Mouse (Mus musculus) liver, adult 2 months (tissue): ENCODE data around the gene Ddx60. TPM values are rescaled to one million over a fixed set of nuclear protein-coding genes. Genes with fewer than 3 reads are reported as not detected.

Experiments
- DNase-seq: peaks from one replicate; pipeline ENCODE4 v3.0.0-alpha.2; 2011; ENCODE audit warnings: low read depth, low spot score; ENCODE audit errors: extremely low read depth
- H3K27ac ChIP-seq: fragments of 200-500 bp; replicated peaks from 2 replicates; pipeline ENCODE4 v1.5.1; 2012; ENCODE audit warnings: low read depth, mild to moderate bottlenecking, control low read depth, inconsistent platforms, low read length; ENCODE audit not compliant: insufficient read depth
- H3K27me3 ChIP-seq: fragments of 200-500 bp; 2 replicates; pipeline ENCODE4 v1.6.1; 2012; ENCODE audit warnings: mild to moderate bottlenecking, moderate library complexity, low read length, inconsistent platforms; ENCODE audit not compliant: control insufficient read depth, insufficient read depth
- H3K36me3 ChIP-seq: fragments of 200-500 bp; 2 replicates; pipeline ENCODE4 v1.6.1; 2012; ENCODE audit warnings: low read length, inconsistent platforms; ENCODE audit not compliant: control insufficient read depth, insufficient read depth
- H3K4me1 ChIP-seq: fragments of 200-500 bp; 2 replicates; pipeline ENCODE4 v1.6.1; 2011; ENCODE audit warnings: low read length; ENCODE audit not compliant: control insufficient read depth, insufficient read depth
- H3K4me3 ChIP-seq: fragments of 200-500 bp; 2 replicates; pipeline ENCODE4 v1.5.1; 2011; ENCODE audit warnings: low read depth, mild to moderate bottlenecking, control low read depth, low read length, moderate library complexity; ENCODE audit not compliant: insufficient read depth
- H3K79me2 ChIP-seq: fragments of 200-500 bp; 2 replicates; pipeline ENCODE4 v1.6.1; 2012; ENCODE audit warnings: inconsistent platforms, mild to moderate bottlenecking, low read length, moderate library complexity; ENCODE audit not compliant: control insufficient read depth, insufficient read depth
- H3K9ac ChIP-seq: fragments of 200-500 bp; 2 replicates; pipeline ENCODE4 v1.6.1; 2012; ENCODE audit warnings: low read depth, mild to moderate bottlenecking, control low read depth, inconsistent platforms, low read length
- CTCF ChIP-seq: fragments of 200-500 bp; IDR thresholded peaks from 2 replicates; pipeline ENCODE4 v1.5.1; 2011; ENCODE audit warnings: low read depth, low read length, control low read depth
- POLR2A ChIP-seq: fragments of 200-500 bp; IDR thresholded peaks from 2 replicates; pipeline ENCODE4 v1.6.1; 2011; ENCODE audit warnings: low read length, control low read depth; ENCODE audit not compliant: insufficient read depth; ENCODE audit errors: extremely low read depth
- WGBS: fragments of 180-500 bp; shearing (Covaris S2); methylation state at CpG from one replicate; pipeline ENCODE4 v1.1.7; 2018; 5-methylcytosine and 5-hydroxymethylcytosine counted together
- polyA plus RNA-seq: library from polyadenylated mRNA; depleted of rRNA; stranded (reverse); fragments of >200 nt; gene quantifications from 2 replicates; pipeline ENCODE4 v1.2.3, GENCODE M21; 2012
- total RNA-seq: library from RNA; depleted of rRNA; stranded (reverse); fragments of >200 nt; gene quantifications from 2 replicates; pipeline ENCODE4 v1.2.3, GENCODE M21; 2014

Ddx60 gene
- total and polyA plus RNA-seq, 2 experiments: 1.4 to 9.1 TPM

- WGBS: 89% methylated on average over 4 of the region's 4 CpGs
- Histone ChIP-seq H3K9ac (no peak overlapping the region), H3K4me3 (no peak overlapping the region), H3K36me3 (peaks cover 19% of the 10 kb centered on the region; the same call in 1 of the 2 replicates), H3K4me1 (no peaks in the 10 kb centered on the region), H3K27ac (no peak overlapping the region), H3K27me3 (no peaks in the 10 kb centered on the region), H3K79me2 (no peaks in the 10 kb centered on the region)
- TF ChIP-seq CTCF (no peak), POLR2A (no peak)
- no peak for DNase-seq
These were observed 86.3 kb downstream of the Ddx60 start for GRCm38 (mm10) chr8:62014166-62014565.

- H3K27me3 ChIP-seq: no peaks in the 10 kb centered on the region
- no peaks in the 10 kb centered on the region for H3K79me2 ChIP-seq
- H3K4me1 ChIP-seq: no peaks in the 10 kb centered on the region
- 90% methylated on average over 4 of the region's 4 CpGs for WGBS
- H3K4me3 ChIP-seq: no peak overlapping the region
- no peak overlapping the region for H3K9ac ChIP-seq
- H3K27ac ChIP-seq: no peak overlapping the region
- peaks cover 19% of the 10 kb centered on the region; the same call in 1 of the 2 replicates for H3K36me3 ChIP-seq
- TF ChIP-seq CTCF (no peak), POLR2A (no peak)
- DNase-seq: no peak
These were observed 86.7 kb downstream of the Ddx60 start for GRCm38 (mm10) chr8:62014582-62014981.

DNA sequence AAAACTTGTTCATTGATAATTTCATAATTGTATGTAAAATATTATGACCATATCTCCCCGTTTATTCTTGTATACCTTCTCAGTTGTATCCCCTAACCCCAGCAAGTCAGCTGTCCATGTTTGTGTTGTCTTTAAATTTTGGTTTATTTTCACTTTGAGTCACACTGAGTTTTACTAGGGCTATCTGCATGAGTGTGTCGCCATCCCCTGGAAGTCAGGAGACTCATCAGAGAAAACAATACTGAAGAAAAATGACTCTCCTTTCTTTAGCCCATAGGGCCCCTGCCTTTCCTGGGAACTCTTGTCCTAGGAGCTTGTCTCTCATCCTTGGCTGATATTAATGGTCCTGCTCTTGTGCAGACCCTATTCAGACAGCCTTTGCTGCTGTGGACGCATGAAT is 106.5 kb downstream of the Ddx60 start:
- TF ChIP-seq CTCF (no peak), POLR2A (no peak)
- Histone ChIP-seq H3K79me2 (no peaks in the 10 kb centered on the region), H3K4me3 (no peak overlapping the region), H3K4me1 (no peaks in the 10 kb centered on the region), H3K27me3 (no peaks in the 10 kb centered on the region), H3K36me3 (peaks cover 19% of the 10 kb centered on the region), H3K27ac (no peak overlapping the region), H3K9ac (no peak overlapping the region)
- WGBS: 76% methylated on average over 3 of the region's 3 CpGs
- DNase-seq: no peak

DNA sequence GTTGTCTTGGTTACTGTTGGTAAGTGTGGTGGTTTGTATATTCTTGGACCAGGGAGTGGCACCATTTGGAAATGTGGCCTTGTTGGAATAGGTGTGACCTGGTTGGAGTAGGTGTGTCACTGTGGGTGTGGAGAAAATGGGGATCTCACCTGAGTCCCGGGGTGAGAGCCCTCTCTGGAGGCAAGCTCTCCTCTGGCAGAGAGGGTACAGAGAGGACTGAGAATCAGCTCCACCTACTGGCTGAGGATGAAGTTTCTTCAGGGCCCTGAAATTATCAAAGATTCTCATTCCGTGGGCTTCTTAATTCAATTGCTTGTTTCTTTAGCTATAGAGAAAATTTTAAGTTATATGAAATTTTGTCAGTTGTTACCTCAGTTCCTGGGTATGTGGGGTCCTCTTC is 118.9 kb downstream of the Ddx60 start:
- 34% methylated on average over 2 of the region's 2 CpGs for WGBS
- H3K79me2 ChIP-seq: no peaks in the 10 kb centered on the region
- TF ChIP-seq POLR2A (no peak), CTCF (peak; percentile 15; the same call in 1 of the 2 replicates)
- no peaks in the 10 kb centered on the region for H3K36me3 ChIP-seq
- H3K4me1 ChIP-seq: no peaks in the 10 kb centered on the region
- no peak overlapping the region for H3K4me3 ChIP-seq
- H3K27me3 ChIP-seq: no peaks in the 10 kb centered on the region
- H3K27ac ChIP-seq: no peak overlapping the region
- no peak overlapping the region for H3K9ac ChIP-seq
- no peak for DNase-seq

DNA sequence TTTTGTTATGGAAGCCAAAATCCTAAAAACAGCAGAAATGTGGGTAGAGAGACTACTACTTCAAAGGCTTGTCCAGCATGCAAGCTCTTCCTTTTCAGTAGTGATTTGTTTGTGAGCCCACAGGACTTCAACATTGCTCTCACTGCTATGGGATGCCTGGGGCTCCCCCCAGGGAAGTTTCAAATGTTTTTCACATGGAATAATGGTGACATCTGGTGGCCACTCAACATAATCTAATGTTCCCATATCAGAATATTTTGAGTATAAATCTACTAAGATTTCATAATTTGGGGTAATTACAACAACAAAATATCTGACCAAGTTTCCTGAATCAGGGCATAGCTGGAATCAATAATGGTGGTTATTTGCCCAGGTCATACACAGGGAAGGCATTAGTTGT is 132.5 kb downstream of the Ddx60 start:
- no peaks in the 10 kb centered on the region for H3K36me3 ChIP-seq
- H3K27ac ChIP-seq: no peak overlapping the region
- no peaks in the 10 kb centered on the region for H3K27me3 ChIP-seq
- peaks cover 2% of the 10 kb centered on the region for H3K4me1 ChIP-seq
- H3K4me3 ChIP-seq: no peak overlapping the region
- H3K9ac ChIP-seq: no peak overlapping the region
- DNase-seq: peak; percentile 2
- H3K79me2 ChIP-seq: no peaks in the 10 kb centered on the region
- TF ChIP-seq CTCF (no peak), POLR2A (no peak)

GRCm38 (mm10) chr8:62068305-62068704 is 140.4 kb downstream of the Ddx60 start:
- no peak for TF ChIP-seq POLR2A
- no peak for TF ChIP-seq CTCF
- Histone ChIP-seq H3K27me3 (no peaks in the 10 kb centered on the region), H3K4me1 (no peaks in the 10 kb centered on the region), H3K9ac (no peak overlapping the region), H3K27ac (no peak overlapping the region), H3K79me2 (no peaks in the 10 kb centered on the region), H3K4me3 (no peak overlapping the region), H3K36me3 (no peaks in the 10 kb centered on the region)
- no peak for DNase-seq
